Mouse (Mus musculus): ENCODE measurements around the gene Uqcc2. TPM values are rescaled to one million over a fixed set of nuclear protein-coding genes. Genes with fewer than 3 reads are reported as not detected.

The Uqcc2 gene
- total RNA-seq (2021): 100 to 1,000 TPM; 215 to 241 TPM

GRCm38 (mm10) chr17:27133551-27134141, at the start of gene Uqcc2:
Gene Uqcc2, minus strand, starts transcription at chr17:27133916.
- intact Hi-C loops (cut with DNase I): loop anchor here (1.0 kb wide), 1 partner anchor 71 kb away; the partner anchor contains the start of gene Lemd2
- peak; percentile 95 to 98 for DNase-seq (ENCODE audit: low spot score in 2 of 2)

- intact Hi-C loops (cut with DNase I): no loop called here
These were observed 48.7 kb upstream of the Uqcc2 start for GRCm38 (mm10) chr17:27182401-27182800.

GRCm38 (mm10) chr17:27181666-27182065, 48.0 kb upstream of the Uqcc2 start:
- no peak for DNase-seq (ENCODE audit: low spot score in 2 of 2)
- intact Hi-C loops (cut with DNase I): no loop called here

More at GRCm38 (mm10) chr17:27182401-27182800, 48.7 kb upstream of the Uqcc2 start:
- DNase-seq (ENCODE audit: low spot score in 2 of 2): no peak

- intact Hi-C loops (cut with DNase I): no loop called here
- DNase-seq (ENCODE audit: low spot score in 2 of 2): no peak
These were observed 46.1 kb upstream of the Uqcc2 start for GRCm38 (mm10) chr17:27179681-27180280.

GRCm38 (mm10) chr17:27178427-27179177, 44.9 kb upstream of the Uqcc2 start:
- intact Hi-C loops (cut with DNase I): no loop called here
- no peak for DNase-seq (ENCODE audit: low spot score in 2 of 2)

GRCm38 (mm10) chr17:27178019-27178418, 44.3 kb upstream of the Uqcc2 start:
- intact Hi-C loops (cut with DNase I): no loop called here
- no peak for DNase-seq (ENCODE audit: low spot score in 2 of 2)

- no peak for DNase-seq (ENCODE audit: low spot score in 2 of 2)
- intact Hi-C loops (cut with DNase I): no loop called here
These were observed 43.0 kb upstream of the Uqcc2 start for GRCm38 (mm10) chr17:27176754-27177153.

GRCm38 (mm10) chr17:27176287-27176686, 42.6 kb upstream of the Uqcc2 start:
- intact Hi-C loops (cut with DNase I): no loop called here
- no peak for DNase-seq (ENCODE audit: low spot score in 2 of 2)

- intact Hi-C loops (cut with DNase I): no loop called here
These were observed 41.6 kb upstream of the Uqcc2 start for GRCm38 (mm10) chr17:27175196-27175874.

GRCm38 (mm10) chr17:27173715-27174114, 40.0 kb upstream of the Uqcc2 start:
- intact Hi-C loops (cut with DNase I): no loop called here
- DNase-seq (ENCODE audit: low spot score in 2 of 2): no peak

More at GRCm38 (mm10) chr17:27175196-27175874, 41.6 kb upstream of the Uqcc2 start:
- DNase-seq (ENCODE audit: low spot score in 2 of 2): no peak

- intact Hi-C loops (cut with DNase I): no loop called here
- no peak for DNase-seq (ENCODE audit: low spot score in 2 of 2)
These were observed 38.7 kb upstream of the Uqcc2 start for GRCm38 (mm10) chr17:27172459-27172858.

GRCm38 (mm10) chr17:27171121-27171520, 37.4 kb upstream of the Uqcc2 start:
- intact Hi-C loops (cut with DNase I): no loop called here
- no peak for DNase-seq (ENCODE audit: low spot score in 2 of 2)

GRCm38 (mm10) chr17:27169952-27170695, 36.4 kb upstream of the Uqcc2 start:
- intact Hi-C loops (cut with DNase I): no loop called here
- DNase-seq (ENCODE audit: low spot score in 2 of 2): no peak

GRCm38 (mm10) chr17:27168569-27168968, 34.9 kb upstream of the Uqcc2 start:
- intact Hi-C loops (cut with DNase I): no loop called here

GRCm38 (mm10) chr17:27167545-27167944, 33.8 kb upstream of the Uqcc2 start, which contains the start of gene Ip6k3:
Gene Ip6k3, minus strand, starts transcription at chr17:27167795.
- DNase-seq (ENCODE audit: low spot score in 2 of 2): no peak
- intact Hi-C loops (cut with DNase I): no loop called here

More at GRCm38 (mm10) chr17:27168569-27168968, 34.9 kb upstream of the Uqcc2 start:
- DNase-seq (ENCODE audit: low spot score in 2 of 2): no peak

GRCm38 (mm10) chr17:27166901-27167300, 33.2 kb upstream of the Uqcc2 start:
- intact Hi-C loops (cut with DNase I): no loop called here
- no peak for DNase-seq (ENCODE audit: low spot score in 2 of 2)

GRCm38 (mm10) chr17:27165054-27165773, 31.5 kb upstream of the Uqcc2 start:
- DNase-seq (ENCODE audit: low spot score in 2 of 2): peak; percentile 49 to 70
- intact Hi-C loops (cut with DNase I): loop anchor here (2.0 kb wide), 1 partner anchor 356 kb away; the partner anchor contains the start of gene Grm4

GRCm38 (mm10) chr17:27160905-27161304, 27.2 kb upstream of the Uqcc2 start:
- DNase-seq (ENCODE audit: low spot score in 2 of 2): no peak
- intact Hi-C loops (cut with DNase I): no loop called here

- no peak for DNase-seq (ENCODE audit: low spot score in 2 of 2)
- intact Hi-C loops (cut with DNase I): no loop called here
These were observed 25.5 kb upstream of the Uqcc2 start for GRCm38 (mm10) chr17:27159169-27159568.

Data from left cerebral cortex, postnatal 25 days (tissue).